In genomic region chr5:86649185-86649584, GRCm38 (mm10) we compare ENCODE assay signal across 10 mouse cellular contexts. TPM values are rescaled to one million over a fixed set of nuclear protein-coding genes. Genes with fewer than 3 reads are reported as not detected.
A peak's percentile ranks its signal among the peaks of the same experiment; 100 is the strongest.
DNase-seq lines count a peak whose midpoint lies in the region; TF ChIP-seq lines count a peak whose summit lies in the region.
"Not testable (repeated sequence)": the region's sequence is repeated elsewhere in the genome, so short reads cannot be mapped to it uniquely, and the experiment has no call there.
"Had no signal": no experiment of that assay in that cellular context is flagged by ENCODE, and none has a peak within 500 bp of the region (broad histone marks: within the 10 kb centered on the region; RNA-seq: fewer than 3 reads in every experiment).

No protein-coding gene starts in this region.

- DNase-seq in adrenal gland, postnatal 10 days, result peak; percentile 24
- DNase-seq in cerebellum, postnatal 36 days, result peak; percentile 12 to 26
- not testable (repeated sequence) for DNase-seq in gastrocnemius, adult 2 months
- peak; percentile 48 for DNase-seq in kidney, postnatal 10 days
- DNase-seq in left cerebral cortex, postnatal 14 days (ENCODE audit: low spot score in 2 of 2), result peak; percentile 55 to 75
- peak; percentile 36 for DNase-seq in mesoderm, embryonic 11.5 days (ENCODE audit: low read depth, low spot score)
- DNase-seq in right cerebral cortex, postnatal 25 days, result peak; percentile 7

- TF ChIP-seq CTCF in E14TG2a.4 (conservative IDR thresholded peaks at IDR 0.05; ENCODE audit: low read length), result peak; percentile 35
- peak; percentile 26; the same call in 1 of the 2 replicates for TF ChIP-seq CTCF in gastrocnemius, adult 2 months (IDR thresholded peaks at IDR 0.05)

- H3K27me3 ChIP-seq in E14TG2a.4 (ENCODE audit: insufficient read depth, low read length), result not testable (repeated sequence)

- intact Hi-C loops in gastrocnemius, adult 2 months (cut with DNase I), result not testable (repeated sequence)
- intact Hi-C loops in left cerebral cortex, postnatal 14 days (cut with DNase I), result loop anchor here (2.0 to 10.0 kb wide), 3 partner anchors 166 to 454 kb away; partner anchors contain the start of gene Gnrhr

- H3K27ac ChIP-seq in gastrocnemius, adult 2 months, result not testable (repeated sequence)

- H3K4me1 ChIP-seq in E14TG2a.4 (replicated peaks; ENCODE audit: low read depth, low read length), result not testable (repeated sequence)

- H3K9me3 ChIP-seq in E14TG2a.4 (ENCODE audit: low read length), result not testable (repeated sequence)

- H3K36me3 ChIP-seq in E14TG2a.4 (ENCODE audit: insufficient read depth, low read length), result not testable (repeated sequence)

- not testable (repeated sequence) for H3K4me3 ChIP-seq in E14TG2a.4 (replicated peaks; ENCODE audit: low read length); gastrocnemius, adult 2 months

RNA-seq across cellular contexts. Expression of gene Tmprss11f, which starts 17.0 kb away (rescaled TPM):
- not detected for total RNA-seq in adrenal gland, postnatal 10 days (2021)
- not detected for total RNA-seq in gastrocnemius, adult 2 months (2021)
- total RNA-seq in left cerebral cortex, postnatal 14 days (2021), result not detected
- total RNA-seq: adrenal gland, postnatal 36 days; heart, postnatal 36 days had no signal

RNA-seq across cellular contexts. Expression of gene Tmprss11b, which starts 27.0 kb away (rescaled TPM):
- not detected for total RNA-seq in adrenal gland, postnatal 10 days (2021)
- not detected for total RNA-seq in gastrocnemius, adult 2 months (2021)
- total RNA-seq in left cerebral cortex, postnatal 14 days (2021), result not detected
- total RNA-seq: adrenal gland, postnatal 36 days; heart, postnatal 36 days had no signal
